Mouse (Mus musculus) urinary bladder, adult 18-20 months (tissue): ENCODE data around the gene 2010109A12Rik.

Experiments
- DNase-seq, 2 experiments: peaks; one replicate each; pipeline ENCODE4 v3.0.0; 2022; ENCODE audit warnings: low spot score in 2 of 2, mixed read lengths in 2 of 2

2010109A12Rik gene

GRCm38 (mm10) chr5:93229527-93229926, 23.2 kb downstream of the 2010109A12Rik start:
- no peak for DNase-seq

GRCm38 (mm10) chr5:93231721-93232120, 25.4 kb downstream of the 2010109A12Rik start:
- no peak for DNase-seq

- no peak for DNase-seq
These were observed 26.5 kb downstream of the 2010109A12Rik start for GRCm38 (mm10) chr5:93232838-93233237.

- no peak for DNase-seq
These were observed 27.8 kb downstream of the 2010109A12Rik start for GRCm38 (mm10) chr5:93234130-93234529.

- DNase-seq, result no peak
These were observed 28.3 kb downstream of the 2010109A12Rik start for GRCm38 (mm10) chr5:93234605-93235004.

GRCm38 (mm10) chr5:93235888-93236287, 29.6 kb downstream of the 2010109A12Rik start:
- DNase-seq, result no peak

- no peak for DNase-seq
These were observed 30.2 kb downstream of the 2010109A12Rik start for GRCm38 (mm10) chr5:93236541-93236940.

- DNase-seq, result no peak
These were observed 33.5 kb downstream of the 2010109A12Rik start for GRCm38 (mm10) chr5:93239590-93240544.

GRCm38 (mm10) chr5:93245280-93245679, 39.0 kb downstream of the 2010109A12Rik start:
- no peak for DNase-seq

- DNase-seq, result no peak
These were observed 43.7 kb downstream of the 2010109A12Rik start for GRCm38 (mm10) chr5:93249940-93250578.

- DNase-seq, result peak in 1 of 2 experiments; percentile 21
These were observed 44.9 kb downstream of the 2010109A12Rik start for GRCm38 (mm10) chr5:93251001-93251760.

GRCm38 (mm10) chr5:93255759-93256265, 49.5 kb downstream of the 2010109A12Rik start:
- no peak for DNase-seq

- no peak for DNase-seq
These were observed 50.6 kb downstream of the 2010109A12Rik start for GRCm38 (mm10) chr5:93256820-93257405.

- DNase-seq, result no peak
These were observed 53.0 kb downstream of the 2010109A12Rik start for GRCm38 (mm10) chr5:93259349-93259748.

- DNase-seq, result no peak
These were observed 54.7 kb downstream of the 2010109A12Rik start for GRCm38 (mm10) chr5:93260983-93261382.

- DNase-seq, result no peak
These were observed 56.4 kb downstream of the 2010109A12Rik start for GRCm38 (mm10) chr5:93262751-93263150.
